Mouse (Mus musculus) spleen, postnatal 0 days (tissue): Measurements from ENCODE around the gene Art1. TPM values are rescaled to one million over a fixed set of nuclear protein-coding genes. Genes with fewer than 3 reads are reported as not detected.

Source experiments
- polyA plus RNA-seq: library from polyadenylated mRNA; unstranded; fragments of >200 nt; fragmentation: Nextera tagmentation; extraction: Ambion mirVana; gene quantifications from 2 replicates; pipeline ENCODE4 v1.2.1, GENCODE M21; 2015

The Art1 gene
- 0.14 and 0.30 TPM in 2 replicates for polyA plus RNA-seq

DNA sequence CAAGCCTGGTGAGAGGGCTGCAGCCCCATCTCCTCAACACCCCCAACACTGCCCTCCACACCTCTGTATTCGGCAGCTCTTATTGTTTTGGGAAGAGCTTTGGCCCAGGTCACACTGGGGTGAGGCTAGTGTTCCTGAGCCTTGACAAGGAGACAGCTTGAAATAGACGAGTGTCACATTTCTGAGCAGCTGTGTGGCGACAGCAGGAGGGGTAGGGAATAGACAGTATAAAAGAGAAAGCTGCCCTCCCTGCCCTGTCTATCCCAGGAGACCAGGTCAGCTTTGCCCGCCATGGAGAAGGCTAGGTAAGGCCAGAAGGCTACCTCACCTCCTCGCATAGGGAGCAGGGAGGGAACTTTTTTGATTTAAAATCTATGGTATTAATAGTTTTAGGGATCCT is at the start of gene Art1:
TSS of gene Art1 (plus strand) at position 257 of the 400 bp plus-strand sequence.

DNA sequence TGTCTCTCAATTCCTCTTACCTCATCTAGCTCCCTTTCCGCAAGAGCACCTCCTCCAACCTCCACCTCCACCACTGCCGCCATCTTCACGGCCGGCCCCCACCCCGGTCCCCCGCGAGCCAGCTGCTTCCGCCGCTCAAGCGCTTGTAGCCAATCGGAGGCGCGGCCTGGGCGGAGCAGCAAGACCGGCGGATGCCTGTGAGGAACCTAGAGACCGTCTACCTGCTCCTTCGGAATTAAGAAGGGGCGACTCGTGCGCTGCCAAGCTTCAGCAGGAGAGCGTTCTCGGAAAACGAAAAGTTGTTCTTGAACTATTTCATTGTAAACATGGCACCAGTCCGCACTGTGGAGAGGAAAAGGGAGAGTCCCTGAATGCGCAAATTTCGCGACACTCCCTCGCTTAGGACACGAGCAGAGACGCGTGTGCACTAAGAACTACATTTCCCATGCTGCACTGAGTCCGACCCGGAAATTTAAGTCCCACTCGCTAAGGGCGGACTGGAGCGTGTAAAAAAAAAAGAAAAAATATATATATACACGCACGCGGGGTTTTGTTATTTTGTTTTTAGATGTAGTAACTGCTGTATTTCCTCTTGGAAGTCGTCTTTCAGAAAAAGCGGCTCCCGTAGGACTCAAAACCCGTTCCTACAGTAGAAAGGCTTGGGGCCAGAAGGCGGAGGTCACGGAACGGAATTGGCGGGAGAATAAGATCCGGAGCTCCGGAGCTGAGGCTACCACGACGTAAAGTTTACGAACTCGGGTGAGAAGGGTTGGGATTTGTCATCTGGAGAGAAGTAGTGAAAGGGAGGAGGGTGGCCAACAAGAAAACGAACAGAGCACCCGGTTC is 36.3 kb upstream of the Art1 start, which contains the start of the genes Rnf121, Xndc1 and Xntrpc:
TSS of gene Rnf121 (minus strand) at position 424 of the 846 bp plus-strand sequence.
TSS of gene Xndc1 (plus strand) at position 466 of the 846 bp plus-strand sequence.
TSS of gene Xntrpc (plus strand) at position 668 of the 846 bp plus-strand sequence.

DNA sequence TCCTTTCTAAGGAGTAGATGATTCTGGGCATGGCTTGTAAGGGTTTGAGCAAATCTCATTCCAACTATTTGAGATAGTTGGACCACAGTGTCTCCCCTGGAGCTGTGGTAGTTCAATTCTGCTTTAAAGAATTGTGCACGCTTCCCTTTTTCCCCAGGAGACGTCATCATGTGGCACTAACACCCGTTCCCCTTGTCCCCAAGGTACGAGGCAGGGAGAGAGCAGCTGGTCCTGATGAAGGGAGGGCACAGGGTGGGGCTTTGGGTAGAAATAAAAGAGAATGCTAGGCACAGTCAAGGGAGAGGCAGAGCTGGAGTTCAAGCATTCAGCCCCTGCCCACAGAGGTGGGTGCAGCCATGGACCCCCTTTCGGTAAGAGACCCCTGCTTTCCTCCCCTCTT is 18.7 kb upstream of the Art1 start, which contains the start of gene Trpc2:
TSS of gene Trpc2 (plus strand) at position 301 of the 400 bp plus-strand sequence.

DNA sequence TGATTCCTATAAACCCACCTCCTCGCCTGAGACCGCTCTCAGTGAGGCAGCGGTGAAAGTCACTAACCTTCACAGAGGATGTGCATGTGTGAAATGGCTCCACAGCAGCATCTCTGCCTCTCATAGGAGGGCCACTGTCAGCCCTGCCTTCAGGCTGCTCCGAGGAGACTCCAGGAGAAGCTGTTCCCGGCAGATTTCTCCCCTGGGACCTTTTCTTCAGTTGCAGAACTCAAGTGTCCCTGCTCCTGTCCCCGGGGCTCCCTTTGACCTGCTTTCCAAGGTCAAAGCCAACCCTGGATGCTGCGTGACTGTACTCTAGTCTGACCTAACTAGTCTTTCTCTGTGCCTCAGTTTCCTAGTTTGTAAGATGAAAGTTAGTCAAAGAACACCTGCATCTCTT is 7.6 kb downstream of the Art1 start, which contains the start of gene Art5:
TSS of gene Art5 (minus strand) at position 319 of the 400 bp plus-strand sequence.

GRCm38 (mm10) chr7:102116579-102117331 is 15.2 kb downstream of the Art1 start, which contains the start of gene Chrna10:
Chrna10 (minus strand) TSS chr7:102116828.

Other genes with a start within 250 kb of the Art1 start
- gene Folr2, start 244.5 kb upstream of the Art1 start, polyA plus RNA-seq = 0.75 and 1.7 TPM in 2 replicates
- gene Anapc15, start 238.0 kb upstream of the Art1 start, polyA plus RNA-seq = 65.1 and 69.4 TPM in 2 replicates
- 2.0 and 3.4 TPM in 2 replicates for gene Folr1, start 231.0 kb upstream of the Art1 start, polyA plus RNA-seq
- gene Lamtor1, start 195.8 kb upstream of the Art1 start, polyA plus RNA-seq = 76.7 and 84.5 TPM in 2 replicates
- 0.18 and 0.32 TPM in 2 replicates for gene Tomt, start 195.4 kb upstream of the Art1 start, polyA plus RNA-seq
- gene Lrrc51, start 167.8 kb upstream of the Art1 start, polyA plus RNA-seq = 1.9 and 2.0 TPM in 2 replicates
- 33.6 and 35.4 TPM in 2 replicates for gene Numa1, start 167.6 kb upstream of the Art1 start, polyA plus RNA-seq
- 5.1 and 7.3 TPM in 2 replicates for gene Il18bp, start 83.1 kb upstream of the Art1 start, polyA plus RNA-seq
- gene Rnf121, start 36.3 kb upstream of the Art1 start, polyA plus RNA-seq = 9.2 and 10.3 TPM in 2 replicates
- gene Xndc1, start 36.2 kb upstream of the Art1 start, polyA plus RNA-seq = 17.1 and 17.2 TPM in 2 replicates
- 0.43 and 0.53 TPM in 2 replicates for gene Xntrpc, start 36.0 kb upstream of the Art1 start, polyA plus RNA-seq
- gene Trpc2, start 18.6 kb upstream of the Art1 start, polyA plus RNA-seq = not detected in 2 replicates
- 0.25 and 0.42 TPM in 2 replicates for gene Art5, start 7.7 kb downstream of the Art1 start, polyA plus RNA-seq
- not detected in 2 replicates for gene Chrna10, start 15.1 kb downstream of the Art1 start, polyA plus RNA-seq
- 16.1 and 17.3 TPM in 2 replicates for gene Nup98, start 108.4 kb downstream of the Art1 start, polyA plus RNA-seq
- gene Pgap2, start 108.5 kb downstream of the Art1 start, polyA plus RNA-seq = 32.8 and 45.2 TPM in 2 replicates
- gene Rhog, start 154.3 kb downstream of the Art1 start, polyA plus RNA-seq = 103 and 124 TPM in 2 replicates
- 22.4 and 24.9 TPM in 2 replicates for gene Stim1, start 166.1 kb downstream of the Art1 start, polyA plus RNA-seq